Mouse (Mus musculus): ENCODE measurements at regions not wholly inside any gene's neighbourhood (a gene's known extent, or its start where the extent isn't known, plus 50 kb on each side); places are given as distances from the start of the nearest gene placed in this dataset.

DNA sequence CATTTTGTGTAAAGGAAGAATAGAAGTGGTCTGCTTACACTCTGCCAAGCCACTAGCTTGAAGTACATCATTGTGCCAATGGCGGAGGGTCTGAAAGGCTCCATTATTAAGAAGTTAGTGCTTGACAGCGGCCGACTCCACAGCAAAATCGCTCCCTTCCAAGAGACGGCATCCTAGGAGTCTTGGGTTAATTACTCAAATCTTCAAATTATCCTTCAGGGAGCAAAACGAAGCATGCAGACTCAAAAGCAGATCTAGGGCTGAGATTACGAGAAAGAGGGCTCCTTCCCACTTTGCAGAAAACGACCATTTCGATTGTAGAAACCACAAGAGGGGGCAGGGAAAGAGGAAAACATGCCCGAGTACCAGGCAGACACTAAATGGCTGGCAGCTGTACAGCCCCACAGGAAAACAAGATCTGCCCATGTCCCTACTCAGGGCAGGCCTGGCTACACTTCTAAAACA, 121.9 kb upstream of the Ankrd55 start:
- CTCF ChIA-PET = no interaction called here

DNA sequence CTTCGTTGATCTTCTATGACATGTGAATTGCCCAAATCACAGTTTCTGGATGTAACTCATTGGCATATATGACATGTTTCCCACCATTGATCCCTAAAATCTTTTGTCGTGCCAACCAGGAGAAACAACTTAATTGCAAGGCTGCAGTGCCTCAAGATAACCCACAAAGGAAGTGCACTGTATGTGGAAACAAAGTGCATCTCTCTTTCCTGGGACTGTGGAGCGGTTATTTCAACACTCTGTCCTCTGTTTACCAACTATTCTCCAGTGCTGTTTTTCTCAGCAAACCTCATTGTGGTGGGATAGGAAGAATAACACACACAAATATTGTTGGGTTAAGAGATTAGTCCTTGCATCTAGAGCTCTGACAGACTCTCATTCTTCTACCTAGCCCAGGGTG, 119.8 kb upstream of the Ankrd55 start:
- CTCF ChIA-PET = no interaction called here

DNA sequence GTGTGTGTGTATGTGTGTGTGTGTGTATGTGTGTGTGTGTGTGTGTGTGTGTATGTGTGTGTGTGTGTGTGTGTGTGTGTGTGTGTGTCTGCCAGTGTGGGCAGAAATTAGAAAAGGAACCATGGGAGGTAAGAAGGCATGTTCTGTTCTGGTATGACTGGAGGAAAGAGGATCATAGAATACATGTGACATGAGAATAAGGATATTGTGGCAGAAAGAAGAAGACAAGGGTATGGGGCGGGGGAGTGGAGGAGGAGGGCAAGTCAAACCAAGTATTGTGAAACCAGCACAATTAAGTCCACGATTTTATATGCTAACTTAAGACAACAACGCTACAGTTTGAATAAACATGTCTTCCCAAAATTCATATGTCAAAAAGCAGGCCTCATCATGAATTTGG, 117.4 kb upstream of the Ankrd55 start:
- CTCF ChIA-PET = no interaction called here

DNA sequence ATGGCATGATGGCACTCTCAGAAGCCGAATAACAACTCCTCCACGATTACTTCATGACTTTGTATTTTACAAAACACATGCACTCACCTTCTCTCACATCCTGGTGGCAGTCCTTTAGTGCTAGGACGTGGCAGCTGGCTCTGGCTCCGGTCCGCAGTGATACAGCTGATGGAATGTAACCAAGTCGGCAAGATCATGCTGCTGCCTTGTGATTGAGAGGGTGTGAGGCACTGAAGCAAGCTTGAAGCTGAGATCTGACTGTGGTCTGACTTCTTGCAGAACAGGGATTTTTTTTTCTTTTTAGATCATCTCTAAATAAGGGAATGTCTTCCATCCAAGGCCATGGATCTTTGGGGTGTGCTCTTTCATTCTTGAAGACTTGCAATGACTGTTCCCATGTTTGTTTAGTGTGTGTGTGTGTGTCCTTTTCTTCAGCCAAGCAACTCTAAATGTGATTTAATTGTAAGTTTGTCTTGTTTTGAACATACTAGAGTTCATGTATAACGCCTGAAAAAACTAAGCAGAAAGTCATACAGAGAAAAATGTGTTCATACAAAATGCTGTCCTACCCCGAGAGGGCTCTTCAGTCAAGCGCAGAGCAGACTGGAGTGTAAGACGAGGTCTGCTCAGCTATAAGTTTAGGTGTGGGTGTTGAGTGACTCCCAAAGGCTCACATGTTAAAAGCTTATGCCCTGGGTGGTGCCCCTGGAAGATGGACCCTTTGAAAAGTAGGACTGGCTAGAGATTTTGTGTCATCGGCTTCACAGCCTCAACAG, 116.1 kb upstream of the Ankrd55 start:
- CTCF ChIA-PET = no interaction called here

DNA sequence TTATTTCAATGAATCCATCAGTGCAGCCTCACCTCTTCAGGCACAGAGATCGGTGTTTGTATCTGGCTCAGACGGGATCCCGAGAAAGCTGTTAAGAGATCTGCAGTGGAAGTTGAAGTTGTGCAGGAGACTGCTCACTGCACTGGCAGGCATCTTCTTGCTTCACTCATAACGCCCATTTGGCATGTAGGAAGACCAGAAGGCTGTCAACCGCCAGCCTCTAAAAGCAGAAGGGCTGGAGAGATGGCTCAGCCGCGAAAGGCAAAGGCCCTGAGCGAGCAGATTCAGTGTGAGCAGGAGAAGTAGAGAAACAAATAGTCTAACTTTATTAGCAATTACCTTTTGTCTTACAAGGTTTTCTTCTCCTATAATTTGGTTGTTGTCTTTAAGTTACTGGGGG, 114.3 kb upstream of the Ankrd55 start:
- CTCF ChIA-PET = interaction anchor here (0.5 kb wide), 1 partner anchor 61 kb away, joined by 3 read pairs; no protein-coding TSS in a partner anchor

DNA sequence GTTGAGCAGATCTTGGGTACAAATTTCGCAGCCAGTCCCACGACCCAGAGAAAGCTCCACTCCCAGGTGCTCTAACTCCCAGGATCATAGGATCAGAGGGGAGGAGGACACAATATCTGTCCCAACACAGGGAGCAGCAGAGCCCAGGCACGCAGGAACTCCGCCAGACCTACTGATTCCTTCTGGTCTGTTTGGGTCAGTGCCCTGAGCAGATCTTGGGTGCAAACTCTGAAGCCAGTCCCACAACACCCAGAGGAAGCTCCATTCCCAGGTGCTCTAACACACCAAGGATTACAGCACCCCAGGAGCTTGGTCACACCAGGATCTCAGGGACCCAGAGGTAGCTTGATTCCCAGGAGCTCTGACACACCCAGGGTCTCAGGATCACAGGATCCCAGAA, 110.2 kb upstream of the Ankrd55 start:
- CTCF ChIA-PET = no interaction called here

DNA sequence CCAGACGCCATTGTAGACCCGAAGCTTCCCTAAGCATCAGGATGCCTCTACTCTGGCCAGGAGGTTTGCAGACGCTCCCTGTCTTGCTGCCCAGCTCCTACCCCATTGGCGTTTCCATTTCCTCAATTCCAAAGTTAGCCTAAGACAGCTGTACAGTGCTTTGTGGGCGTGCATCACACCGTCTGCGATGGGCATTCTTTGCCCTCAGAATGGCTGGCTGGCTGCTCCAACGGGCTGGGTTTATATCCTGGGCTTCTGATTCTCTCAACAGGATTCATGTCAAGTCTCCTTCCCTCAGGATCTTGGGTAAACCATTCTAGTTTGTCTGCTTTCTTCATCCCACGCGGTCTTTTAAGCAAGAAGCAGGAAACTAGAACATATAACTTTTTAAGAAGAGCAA, 104.3 kb upstream of the Ankrd55 start:
- CTCF ChIA-PET = interaction anchor here (0.6 kb wide), 1 partner anchor 733 kb away, joined by 3 read pairs; no protein-coding TSS in a partner anchor

DNA sequence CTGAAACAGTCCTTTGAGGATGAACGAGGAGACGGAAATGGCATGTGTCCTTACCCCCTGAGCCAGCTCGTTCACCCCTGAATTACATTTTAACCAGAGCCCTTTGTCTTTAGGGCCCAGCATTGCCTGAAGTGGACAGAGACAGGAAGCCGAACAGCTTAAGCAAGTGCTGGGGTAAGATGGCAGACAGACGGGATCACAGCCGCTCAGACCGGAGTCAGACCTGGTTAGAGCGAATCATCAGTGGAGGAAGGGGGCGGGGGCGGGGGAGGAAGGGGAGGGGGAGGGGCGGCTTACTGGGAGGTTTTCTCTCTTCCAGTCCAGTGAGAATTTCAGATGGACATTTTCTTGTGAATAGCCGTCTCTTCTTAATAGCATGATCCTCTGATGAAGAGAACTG, 103.1 kb upstream of the Ankrd55 start:
- CTCF ChIA-PET = no interaction called here

DNA sequence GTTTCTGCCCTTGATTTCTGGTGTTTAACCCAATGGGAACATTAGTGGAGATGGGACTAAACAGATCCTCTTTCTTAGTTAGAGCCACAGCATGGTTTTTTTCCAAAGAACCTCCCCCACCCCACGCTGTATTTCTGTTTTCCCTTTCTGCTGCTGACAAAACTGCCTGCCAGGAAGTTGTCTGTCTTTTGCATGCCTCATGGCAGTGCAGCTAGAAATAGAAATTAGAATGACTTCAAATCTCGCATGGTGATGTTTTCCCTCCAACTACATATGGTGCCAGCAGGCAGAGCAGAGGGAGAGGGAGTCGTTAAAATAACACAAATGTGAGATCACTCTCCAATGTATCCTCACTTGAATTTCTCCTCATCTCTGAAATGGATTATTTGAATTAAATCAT, 101.0 kb upstream of the Ankrd55 start:
- CTCF ChIA-PET = interaction anchor here (0.7 kb wide), 1 partner anchor 558 kb away, joined by 4 read pairs; no protein-coding TSS in a partner anchor

DNA sequence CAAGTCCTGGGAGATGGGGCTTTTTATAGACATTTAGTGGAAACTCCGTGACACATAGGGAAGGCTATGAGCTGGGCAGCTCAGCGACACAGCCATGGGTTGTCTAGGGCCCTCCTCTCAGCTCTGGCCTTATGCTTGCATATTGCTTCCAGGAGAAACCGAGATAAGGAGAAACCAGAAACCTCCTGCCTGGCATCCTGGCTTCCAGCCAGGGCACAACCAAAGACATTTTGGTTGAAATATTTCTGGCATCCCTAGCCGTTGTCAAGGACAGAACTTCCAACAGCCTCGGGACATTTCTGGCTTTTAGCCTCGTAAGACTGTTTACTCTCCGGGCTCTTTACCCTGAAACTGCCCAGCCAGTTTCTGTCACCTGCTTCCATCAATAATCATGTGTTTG, 99.9 kb upstream of the Ankrd55 start:
- CTCF ChIA-PET = interaction anchor here (0.6 kb wide), 1 partner anchor 408 kb away, joined by 3 read pairs; no protein-coding TSS in a partner anchor

DNA sequence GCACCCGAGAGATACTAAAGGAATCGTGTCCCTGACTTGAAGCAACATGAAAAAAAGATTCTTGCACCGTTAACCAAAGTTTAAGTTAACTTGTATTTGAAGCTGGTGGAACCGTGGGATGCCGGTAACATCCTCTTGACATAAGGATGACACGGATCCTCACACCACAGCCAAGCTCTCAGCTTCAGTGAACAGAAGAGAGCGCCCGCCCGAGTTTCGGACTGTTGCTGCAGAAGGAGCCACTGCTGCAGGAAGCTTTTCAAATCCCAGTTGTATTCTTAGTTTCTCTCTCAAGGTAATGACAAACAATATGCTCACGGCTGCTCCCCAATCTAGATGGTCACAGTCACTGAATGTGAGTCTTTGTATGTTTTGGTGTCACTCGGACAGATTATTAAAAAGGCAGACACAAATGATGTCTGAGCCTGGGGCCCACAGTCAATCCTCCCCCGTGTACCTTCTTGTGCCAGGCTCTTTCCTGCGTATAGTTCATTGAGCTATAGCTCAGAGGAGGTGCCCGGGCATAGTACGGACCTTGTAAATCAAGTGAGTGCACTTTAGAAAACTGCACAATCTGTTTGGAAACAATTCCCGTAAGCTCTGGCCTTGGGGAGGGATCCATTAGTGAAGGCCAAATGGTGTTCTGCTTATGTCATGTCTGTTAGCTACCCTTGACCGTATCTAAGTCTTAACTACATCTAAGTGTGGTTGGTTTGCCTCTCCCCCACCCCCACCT, 99.3 kb upstream of the Ankrd55 start:
- CTCF ChIA-PET = interaction anchor here (0.6 kb wide), 1 partner anchor 409 kb away, joined by 3 read pairs; no protein-coding TSS in a partner anchor

DNA sequence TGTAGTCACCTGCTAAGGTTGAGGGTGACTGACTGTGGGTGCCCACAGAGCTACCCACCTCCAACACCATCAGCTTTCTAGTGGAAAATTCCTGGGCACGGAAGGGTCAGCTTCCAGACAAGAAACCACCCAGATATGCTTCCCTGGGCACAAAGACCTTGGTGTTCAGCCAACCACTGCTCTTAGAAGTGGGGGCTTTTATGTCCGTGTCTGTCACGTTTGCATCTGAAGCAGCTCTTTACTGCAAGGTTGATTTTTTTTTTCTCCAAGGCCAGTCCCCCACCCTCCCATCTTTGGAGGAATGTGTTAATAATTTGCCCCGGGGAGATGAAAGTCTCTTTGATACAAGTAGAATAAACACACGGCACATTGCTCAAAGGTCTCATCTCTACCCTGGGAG, 98.6 kb upstream of the Ankrd55 start:
- CTCF ChIA-PET = no interaction called here

DNA sequence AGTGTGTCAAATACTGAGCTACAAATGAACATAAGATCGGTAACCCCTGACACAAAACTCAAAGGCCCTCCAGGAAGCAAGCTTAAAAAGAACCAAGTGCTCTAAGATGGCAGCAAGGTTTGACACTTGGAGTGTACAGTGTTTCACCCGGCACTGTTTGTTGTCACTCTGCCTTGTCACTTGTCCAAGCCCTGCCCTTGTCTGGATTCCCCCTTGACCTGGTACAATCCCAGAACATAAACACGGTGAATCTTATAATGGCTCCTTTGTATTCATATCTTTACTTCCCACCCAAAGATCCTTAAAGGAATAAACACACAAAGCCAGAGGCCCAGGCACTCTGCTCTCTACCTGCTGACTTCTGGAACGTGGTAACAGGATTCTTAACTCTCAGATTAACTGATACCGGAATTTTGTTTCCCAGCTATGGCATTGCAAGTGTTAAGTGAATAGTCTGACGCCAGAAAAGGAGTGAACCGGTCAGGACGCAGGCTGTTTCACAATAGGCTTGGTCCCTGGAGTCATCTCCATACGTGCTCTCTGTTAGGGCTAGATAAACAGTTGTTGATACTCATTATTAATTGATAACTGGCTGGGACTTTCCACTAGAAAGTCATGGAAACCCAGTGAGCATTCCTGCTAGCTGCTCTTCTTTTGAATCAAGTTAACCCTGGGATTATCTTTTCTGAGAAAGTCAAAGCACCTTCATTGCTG, 95.9 kb upstream of the Ankrd55 start:
- CTCF ChIA-PET = no interaction called here

DNA sequence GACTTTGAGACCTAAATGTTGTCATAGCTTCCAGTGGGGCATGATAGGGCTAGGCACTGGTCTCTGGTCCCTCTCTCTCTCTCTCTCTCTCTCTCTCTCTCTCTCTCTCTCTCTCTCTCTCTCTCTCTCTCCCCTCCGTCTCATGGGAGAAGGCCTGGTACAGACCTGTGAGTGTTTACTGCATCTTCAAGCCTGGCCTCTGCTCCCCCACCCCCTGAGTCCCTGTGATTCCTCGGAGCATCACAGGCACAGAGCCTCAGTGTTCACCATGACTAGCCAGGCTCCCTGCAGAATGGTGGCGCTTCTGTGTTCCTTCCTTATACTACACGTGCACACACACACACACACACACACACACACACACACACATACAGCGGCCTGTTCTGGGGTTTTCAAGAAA, 94.6 kb upstream of the Ankrd55 start:
- CTCF ChIA-PET = interaction anchor here (0.6 to 0.8 kb wide), 3 partner anchors 40 to 159 kb away, joined by 3 to 8 read pairs (median 4); no protein-coding TSS in a partner anchor

DNA sequence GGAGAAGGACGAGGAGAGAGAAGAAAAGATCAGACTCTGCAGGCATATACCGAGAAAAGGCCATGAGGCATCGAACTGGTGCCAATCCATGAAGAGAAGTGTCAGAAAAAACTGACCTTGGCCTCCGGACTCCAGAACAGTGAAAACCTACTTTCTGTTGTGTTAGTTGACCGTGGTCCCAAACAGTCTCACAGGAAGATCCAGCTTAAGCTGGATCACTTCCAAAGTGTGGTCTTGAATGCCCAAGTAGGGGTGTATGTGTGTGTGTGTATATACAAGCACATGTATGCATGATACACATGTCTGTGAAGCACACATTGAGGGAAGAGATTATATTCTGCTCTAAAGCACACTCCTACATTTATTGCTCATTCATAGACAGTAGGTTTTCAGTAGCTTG, 93.3 kb upstream of the Ankrd55 start:
- CTCF ChIA-PET = interaction anchor here (0.6 kb wide), 1 partner anchor 37 kb away, joined by 3 read pairs; no protein-coding TSS in a partner anchor

DNA sequence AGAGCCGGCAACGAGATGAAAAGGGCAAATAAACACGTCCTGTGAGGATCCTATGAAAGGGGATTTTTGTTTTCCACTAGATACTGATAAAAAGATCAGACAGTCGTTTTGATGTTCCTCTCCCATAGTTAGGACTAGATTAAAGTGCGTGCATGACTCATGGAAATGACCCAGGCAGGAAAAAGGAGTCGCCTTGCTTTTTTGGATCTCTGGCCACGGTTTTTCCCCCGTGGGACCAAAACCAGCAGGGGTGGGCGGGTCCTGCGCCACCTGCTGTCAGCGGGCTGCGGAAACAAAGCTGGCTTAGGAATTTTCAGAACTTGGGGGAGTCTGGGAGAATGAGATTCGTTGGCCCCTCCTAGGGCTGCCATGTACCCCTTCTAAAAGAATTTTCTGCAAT, 91.5 kb upstream of the Ankrd55 start:
- CTCF ChIA-PET = no interaction called here

DNA sequence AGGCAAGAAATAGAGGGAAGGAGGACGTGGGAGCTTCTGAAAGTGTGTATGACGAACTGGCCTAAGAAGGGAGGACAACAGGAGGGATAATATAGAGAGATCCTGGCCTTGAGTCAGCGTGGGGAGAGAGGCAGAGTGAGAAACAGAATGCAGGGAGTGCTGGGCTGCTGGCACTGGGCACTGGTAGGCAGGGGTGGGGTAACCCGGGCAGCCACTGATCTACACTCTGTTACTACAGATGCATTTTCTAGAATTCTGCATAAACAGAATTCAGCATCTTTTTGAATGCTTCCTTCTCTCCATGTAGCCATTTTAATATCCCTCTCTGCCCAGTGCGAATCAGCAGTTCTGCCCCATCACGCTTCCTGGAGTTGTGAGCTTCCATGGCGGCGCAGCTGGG, 84.5 kb upstream of the Ankrd55 start:
- CTCF ChIA-PET = no interaction called here

DNA sequence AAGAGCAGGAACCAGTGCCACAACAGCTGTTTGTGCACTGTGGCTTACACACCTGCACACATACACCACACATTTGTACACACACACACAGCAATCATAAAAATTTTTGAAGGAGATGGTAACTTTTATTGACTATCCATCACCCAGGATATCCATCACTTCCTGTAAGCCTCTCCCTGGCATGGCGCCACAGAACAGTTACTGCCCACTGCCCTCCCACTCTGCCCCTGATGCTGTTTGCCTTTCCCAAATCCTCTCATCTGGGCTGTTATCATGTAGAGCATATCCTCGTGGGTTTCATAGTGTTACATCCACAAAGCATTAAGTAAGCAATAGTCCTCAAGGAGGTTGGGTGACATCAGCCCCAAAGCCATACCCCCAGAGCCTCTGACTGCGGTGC, 84.0 kb upstream of the Ankrd55 start:
- CTCF ChIA-PET = no interaction called here

DNA sequence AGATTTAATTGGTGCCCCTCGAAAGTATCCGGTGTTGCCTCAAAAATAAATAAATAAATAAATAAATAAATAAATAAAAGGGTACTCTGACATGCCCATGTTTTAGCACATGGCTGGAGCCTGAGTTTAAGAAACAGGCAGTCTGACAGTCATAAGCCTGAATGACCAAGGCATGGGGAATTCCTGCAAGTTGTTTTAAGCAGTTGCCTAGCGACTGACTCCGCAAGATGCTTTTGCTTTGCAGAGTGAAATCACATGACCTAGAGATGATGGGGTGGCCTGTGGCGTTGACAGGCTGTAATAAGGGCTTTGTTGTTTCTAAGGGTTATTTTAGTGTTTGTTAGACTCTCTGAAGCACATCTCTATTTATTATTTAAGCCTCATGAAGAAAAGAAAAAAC, 83.4 kb upstream of the Ankrd55 start:
- CTCF ChIA-PET = no interaction called here

DNA sequence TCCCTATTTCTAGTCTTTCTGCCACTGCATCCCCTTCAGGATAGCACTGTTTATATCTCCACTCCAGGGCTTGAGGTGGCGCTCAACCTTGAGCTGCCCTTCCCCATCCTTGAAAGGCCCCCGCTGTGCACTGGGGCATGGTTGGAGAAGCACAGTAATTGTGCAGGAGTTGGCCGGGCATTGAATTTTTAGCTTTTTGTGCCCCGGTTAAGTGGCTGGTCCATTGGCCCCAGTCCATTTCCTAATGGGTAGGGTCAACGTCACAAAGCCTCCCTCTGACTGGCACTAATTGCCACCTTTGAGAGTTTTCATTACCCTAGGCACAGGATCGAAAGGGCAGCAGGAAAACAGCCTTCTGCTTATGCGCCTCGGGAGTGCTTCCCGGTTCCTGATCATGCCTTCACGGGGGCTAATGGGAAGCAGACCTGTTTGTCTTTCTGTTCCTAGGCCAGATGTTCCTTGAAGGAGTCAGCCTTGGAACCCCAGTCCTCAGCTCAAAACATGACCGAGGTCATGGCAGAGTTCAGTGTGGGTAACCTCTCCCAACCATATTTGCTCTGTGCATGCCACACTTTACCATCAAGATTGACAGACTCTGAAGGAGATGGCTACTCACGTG, 80.5 kb upstream of the Ankrd55 start:
- CTCF ChIA-PET = interaction anchor here (0.6 to 0.7 kb wide), 2 partner anchors 354 to 378 kb away, joined by 6 to 7 read pairs; no protein-coding TSS in a partner anchor

DNA sequence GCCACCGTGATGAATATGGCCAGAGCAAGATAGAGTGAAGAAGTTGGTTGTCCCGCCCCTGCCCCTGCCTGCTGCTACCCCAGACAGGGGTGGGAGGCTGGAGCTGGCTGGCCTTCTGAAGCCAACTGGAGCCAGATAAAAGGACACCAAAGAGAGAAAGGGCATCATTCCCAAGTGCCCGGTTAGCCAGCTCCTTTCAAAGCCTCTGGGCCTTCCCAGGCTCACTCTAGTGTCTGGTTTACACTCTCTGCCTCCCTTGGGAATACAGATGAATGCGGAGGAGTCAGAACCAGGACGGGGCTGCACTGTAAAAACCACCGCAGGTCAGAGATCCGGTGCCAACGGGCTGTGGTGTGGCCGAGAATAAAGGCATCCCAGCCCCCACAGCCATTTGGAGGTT, 76.4 kb upstream of the Ankrd55 start:
- CTCF ChIA-PET = no interaction called here

DNA sequence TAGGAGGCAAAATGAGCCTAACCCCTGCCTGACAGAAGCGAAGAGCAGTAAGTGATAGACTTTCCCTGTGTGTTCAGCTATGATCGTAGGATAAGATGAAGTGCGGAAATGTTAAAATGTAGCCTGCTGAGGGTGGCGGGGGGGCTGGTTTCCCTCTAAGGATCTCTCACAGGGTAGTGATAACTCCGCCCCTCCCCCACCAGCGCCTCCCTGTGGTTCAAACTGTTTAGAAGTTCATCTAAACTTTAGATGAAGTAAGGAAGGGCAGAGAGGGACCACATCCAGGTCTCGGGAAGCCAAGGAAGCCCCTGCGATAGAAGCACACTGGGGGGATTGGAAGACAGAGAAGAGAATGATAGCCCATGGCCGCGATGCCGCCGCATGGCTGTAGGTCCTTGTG, 75.9 kb upstream of the Ankrd55 start:
- CTCF ChIA-PET = no interaction called here
